Mouse (Mus musculus) liver, embryonic 11.5 days (tissue): ENCODE results near the gene Iqgap2. TPM values are rescaled to one million over a fixed set of nuclear protein-coding genes. Genes with fewer than 3 reads are reported as not detected.
A peak's percentile ranks its signal among the peaks of the same experiment; 100 is the strongest.

ENCODE experiments used
- ATAC-seq: fragments of 200-750 bp; cut with Nextera tagmentation; replicated peaks from 2 replicates; pipeline ENCODE4 v1.8.0; 2017; ENCODE audit warnings: moderate number of reproducible peaks, mild to moderate bottlenecking, moderate TSS enrichment, moderate library complexity; ENCODE audit not compliant: low FRiP score
- DNase-seq: peaks from one replicate; pipeline ENCODE4 v3.0.0-alpha.2; 2017; ENCODE audit warnings: low spot score
- H3K27ac ChIP-seq: fragments of 300-500 bp; sonication (generic); 2 replicates; pipeline ENCODE4 v1.5.1; 2014; ENCODE audit warnings: mild to moderate bottlenecking, low read depth, low read length, control low read depth
- H3K27me3 ChIP-seq: fragments of 300-500 bp; sonication (generic); replicated peaks from 2 replicates; pipeline ENCODE4 v1.6.1; 2014; ENCODE audit warnings: low read length, mixed read lengths; ENCODE audit not compliant: control insufficient read depth, insufficient read depth
- H3K36me3 ChIP-seq: fragments of 300-500 bp; sonication (generic); 2 replicates; pipeline ENCODE4 v1.6.1; 2014; ENCODE audit warnings: mild to moderate bottlenecking, low read length, moderate library complexity, mixed read lengths; ENCODE audit not compliant: control insufficient read depth, insufficient read depth
- H3K4me1 ChIP-seq: fragments of 300-500 bp; sonication (generic); replicated peaks from 2 replicates; pipeline ENCODE4 v1.6.1; 2014; ENCODE audit warnings: low read length, mixed read lengths; ENCODE audit not compliant: control insufficient read depth, insufficient read depth
- H3K4me2 ChIP-seq: fragments of 300-500 bp; sonication (generic); 2 replicates; pipeline ENCODE4 v1.6.1; 2014; ENCODE audit warnings: mild to moderate bottlenecking, control low read depth, moderate library complexity
- H3K4me3 ChIP-seq: fragments of 300-500 bp; sonication (generic); 2 replicates; pipeline ENCODE4 v1.5.1; 2014; ENCODE audit warnings: low read depth, low read length, control low read depth
- H3K9ac ChIP-seq: fragments of 300-500 bp; sonication (generic); 2 replicates; pipeline ENCODE4 v1.6.1; 2014; ENCODE audit warnings: low read depth, low read length, control low read depth
- H3K9me3 ChIP-seq: fragments of 300-500 bp; sonication (generic); 2 replicates; pipeline ENCODE4 v1.6.1; 2016; ENCODE audit warnings: low read length, inconsistent platforms, mixed read lengths; ENCODE audit not compliant: control insufficient read depth
- WGBS: fragments of 180-500 bp; shearing (Covaris S2); extraction: QIAGEN DNeasy Blood & Tissue Kit; methylation state at CpG from one replicate; pipeline ENCODE4 v1.1.7; 2014; 5-methylcytosine and 5-hydroxymethylcytosine counted together
- polyA plus RNA-seq: library from polyadenylated mRNA; unstranded; fragments of >200 nt; fragmentation: Nextera tagmentation; extraction: Ambion mirVana; gene quantifications from 2 replicates; pipeline ENCODE4 v1.2.1, GENCODE M21; 2014

Iqgap2 gene
- polyA plus RNA-seq, 1 experiment from 2014 or later = 17.1 TPM

- WGBS = 47% methylated on average over 1 of the region's 1 CpGs
- Histone ChIP-seq H3K9me3 (no peaks in the 10 kb centered on the region), H3K36me3 (no peaks in the 10 kb centered on the region), H3K27ac (peak overlapping the region; percentile 60), H3K9ac (no peak overlapping the region), H3K4me2 (peak overlapping the region; percentile 23; the same call in 1 of the 2 replicates), H3K4me3 (no peak overlapping the region), H3K4me1 (peaks cover 14% of the 10 kb centered on the region), H3K27me3 (no peaks in the 10 kb centered on the region)
- DNase-seq = peak; percentile 40
- ATAC-seq = peak; percentile 98
Measured at GRCm38 (mm10) chr13:95688576-95688975, 203.1 kb downstream of the Iqgap2 start.

- DNase-seq (no peak), ATAC-seq (no peak)
- Histone ChIP-seq H3K36me3 (peaks cover 8% of the 10 kb centered on the region; the same call in 1 of the 2 replicates), H3K4me2 (no peak overlapping the region), H3K9me3 (no peaks in the 10 kb centered on the region), H3K4me1 (peaks cover 10% of the 10 kb centered on the region), H3K27ac (no peak overlapping the region), H3K27me3 (no peaks in the 10 kb centered on the region), H3K9ac (no peak overlapping the region), H3K4me3 (no peak overlapping the region)
- 44% methylated on average over 5 of the region's 5 CpGs for WGBS
Measured at GRCm38 (mm10) chr13:95685736-95686135, 206.0 kb downstream of the Iqgap2 start.

DNA sequence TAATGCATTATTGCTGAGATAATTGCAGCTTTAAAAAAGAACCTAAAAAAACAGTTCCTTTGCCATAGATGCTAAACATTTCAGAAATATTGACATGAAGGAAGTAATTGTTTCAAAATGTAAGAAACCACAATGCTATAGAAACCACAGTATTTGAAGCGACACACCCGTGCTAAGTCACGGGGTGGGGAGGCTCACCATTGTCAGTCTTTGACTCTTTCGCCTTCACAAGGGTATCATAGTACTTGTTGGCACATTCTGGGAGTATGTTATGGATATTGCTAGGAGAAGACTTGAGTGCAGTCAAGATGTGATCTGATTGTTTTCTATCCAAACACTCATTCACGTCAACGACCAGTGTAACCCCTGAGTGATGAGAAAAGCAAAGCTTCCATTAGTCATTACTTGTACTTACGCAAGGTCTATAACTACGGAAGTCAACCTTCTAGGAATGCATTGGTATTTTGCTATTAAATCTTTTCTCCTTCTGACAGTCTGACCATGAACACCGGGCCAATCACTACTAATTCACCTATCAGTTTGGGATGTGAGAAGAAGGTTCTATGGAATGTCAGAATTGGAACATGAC, 207.0 kb downstream of the Iqgap2 start:
- ATAC-seq = no peak
- H3K36me3 ChIP-seq = peaks cover 8% of the 10 kb centered on the region; the same call in 1 of the 2 replicates
- no peak overlapping the region for H3K4me2 ChIP-seq
- WGBS = 86% methylated on average over 9 of the region's 9 CpGs
- H3K9ac ChIP-seq = no peak overlapping the region
- no peaks in the 10 kb centered on the region for H3K9me3 ChIP-seq
- H3K4me1 ChIP-seq = peaks cover 18% of the 10 kb centered on the region
- no peak overlapping the region for H3K4me3 ChIP-seq
- no peaks in the 10 kb centered on the region for H3K27me3 ChIP-seq
- no peak for DNase-seq
- H3K27ac ChIP-seq = no peak overlapping the region

DNA sequence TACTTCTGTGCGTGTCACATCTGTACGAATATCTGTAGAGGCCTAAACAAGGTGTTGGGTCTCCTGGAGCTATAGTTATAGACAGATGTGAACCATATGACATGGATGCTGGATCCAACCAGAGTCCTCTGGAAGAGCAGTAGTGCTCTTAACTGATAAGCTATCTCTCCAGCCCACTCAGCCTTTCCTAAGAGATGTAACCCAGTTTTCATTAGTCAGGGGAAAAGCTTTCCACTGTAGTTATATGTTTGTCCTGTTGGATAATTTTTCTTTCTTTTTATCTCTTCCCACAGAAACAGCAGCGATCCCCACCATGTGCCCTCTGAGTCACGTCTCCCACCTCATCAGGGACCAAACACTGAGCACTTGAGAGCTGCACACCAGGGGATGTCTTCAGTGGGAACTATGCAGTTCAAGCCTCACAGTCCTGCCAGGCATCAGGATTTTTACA, 212.2 kb downstream of the Iqgap2 start:
- peak overlapping the region; percentile 26 for H3K4me2 ChIP-seq
- H3K36me3 ChIP-seq = peaks cover 8% of the 10 kb centered on the region; the same call in 1 of the 2 replicates
- WGBS = 42% methylated on average over 4 of the region's 4 CpGs
- no peaks in the 10 kb centered on the region for H3K27me3 ChIP-seq
- no peak overlapping the region for H3K9ac ChIP-seq
- DNase-seq (no peak), ATAC-seq (peak; percentile 98)
- H3K27ac ChIP-seq = peak overlapping the region; percentile 75
- H3K4me1 ChIP-seq = peaks cover 18% of the 10 kb centered on the region
- H3K4me3 ChIP-seq = no peak overlapping the region
- no peaks in the 10 kb centered on the region for H3K9me3 ChIP-seq

DNA sequence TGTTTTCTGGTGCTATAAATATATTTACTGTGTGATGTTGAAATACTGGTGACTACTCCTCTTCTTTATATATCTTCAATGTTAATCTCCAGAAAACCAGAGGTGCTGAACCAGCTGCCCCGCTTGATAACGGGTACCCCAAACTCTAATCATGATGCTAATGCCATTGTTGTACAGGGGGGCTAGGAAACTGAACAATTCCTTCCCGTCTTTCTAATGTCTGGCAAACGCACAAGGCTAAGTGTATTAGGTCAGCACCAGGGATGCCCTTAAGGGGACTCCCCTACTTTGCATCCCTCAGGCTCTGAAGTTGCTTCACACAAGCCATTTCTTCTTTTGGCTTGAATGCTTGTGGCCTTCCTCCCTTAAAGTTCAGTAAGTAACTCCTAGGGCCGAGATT, 212.6 kb downstream of the Iqgap2 start:
- WGBS = 66% methylated on average over 5 of the region's 5 CpGs
- ATAC-seq (peak; percentile 63), DNase-seq (no peak)
- Histone ChIP-seq H3K9me3 (no peaks in the 10 kb centered on the region), H3K4me1 (peaks cover 18% of the 10 kb centered on the region), H3K27me3 (no peaks in the 10 kb centered on the region), H3K36me3 (peaks cover 8% of the 10 kb centered on the region; the same call in 1 of the 2 replicates), H3K4me3 (no peak overlapping the region), H3K9ac (no peak overlapping the region), H3K4me2 (0 out of 2 replicates have a peak overlapping the region, but pooled peaks have one; percentile 4), H3K27ac (peak overlapping the region; percentile 75)

DNA sequence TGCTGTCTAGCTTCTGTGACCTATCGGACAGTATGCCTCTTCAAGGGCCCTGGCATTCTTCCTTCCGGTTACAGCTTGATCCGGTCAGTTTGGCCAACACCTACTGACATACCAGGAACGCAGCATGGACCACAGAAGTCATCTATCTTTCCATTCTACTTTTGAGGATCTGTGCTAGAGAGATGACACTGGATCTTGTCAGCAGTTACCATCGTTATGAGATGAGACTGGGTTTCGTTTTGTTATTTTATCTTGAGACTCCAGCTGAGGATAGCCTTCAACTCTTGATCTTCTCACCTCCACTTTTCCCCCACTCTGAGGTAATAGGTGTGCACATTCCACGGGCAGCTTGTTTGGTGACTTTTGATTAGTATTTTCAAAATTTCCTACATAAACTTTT, 219.3 kb downstream of the Iqgap2 start:
- Histone ChIP-seq H3K36me3 (peaks cover 8% of the 10 kb centered on the region), H3K4me2 (peak overlapping the region; percentile 48), H3K9ac (peak overlapping the region; percentile 2; the same call in 1 of the 2 replicates), H3K4me3 (no peak overlapping the region; the same call in 1 of the 2 replicates), H3K27ac (peak overlapping the region; percentile 87), H3K27me3 (no peaks in the 10 kb centered on the region), H3K9me3 (peaks cover 3% of the 10 kb centered on the region), H3K4me1 (peaks cover 14% of the 10 kb centered on the region)
- WGBS = 53% methylated on average over 7 of the region's 7 CpGs
- DNase-seq (no peak), ATAC-seq (no peak; the same call in 1 of the 2 replicates)

DNA sequence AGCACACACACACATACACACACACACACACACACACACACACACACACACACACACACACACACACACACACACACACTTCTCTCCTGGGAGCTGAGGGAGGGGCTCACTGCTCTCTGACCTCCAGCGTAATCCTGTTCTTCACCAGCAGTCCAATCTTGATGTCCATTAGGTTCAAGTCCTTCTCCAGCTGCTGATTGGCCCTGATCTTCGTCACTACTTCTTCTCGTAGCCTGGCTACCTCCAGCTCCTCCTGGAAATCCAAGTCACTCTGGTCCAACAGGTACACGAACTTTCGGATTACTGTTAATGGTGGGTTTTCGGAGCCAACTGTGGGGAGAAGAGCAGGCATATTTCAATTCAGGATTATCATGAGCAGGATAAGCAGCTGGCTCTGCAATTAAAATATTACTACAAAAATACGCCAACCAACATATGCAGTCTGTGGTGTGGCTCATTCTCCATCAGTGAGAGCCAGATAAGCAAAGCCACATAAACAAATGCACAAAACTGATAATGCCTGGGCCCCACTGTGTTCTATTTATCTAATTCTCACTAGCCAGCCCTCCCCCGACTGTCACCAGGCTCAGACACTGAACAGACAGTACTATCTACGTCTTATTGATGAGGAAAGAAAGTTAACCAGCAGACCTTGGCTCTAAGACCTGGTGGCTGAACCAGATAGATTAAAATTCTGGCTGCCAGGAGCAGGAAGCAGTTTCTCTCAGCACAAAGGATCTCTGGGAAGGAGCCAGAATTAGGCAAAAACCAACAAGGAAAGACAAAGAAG, 220.4 kb downstream of the Iqgap2 start:
- Histone ChIP-seq H3K9ac (peak overlapping the region; percentile 30; the same call in 1 of the 2 replicates), H3K27me3 (no peaks in the 10 kb centered on the region), H3K4me2 (peak overlapping the region; percentile 58), H3K9me3 (peaks cover 3% of the 10 kb centered on the region), H3K27ac (peak overlapping the region; percentile 87), H3K4me1 (peaks cover 14% of the 10 kb centered on the region), H3K36me3 (peaks cover 8% of the 10 kb centered on the region), H3K4me3 (peak overlapping the region; percentile 29)
- 30% methylated on average over 9 of the region's 9 CpGs for WGBS
- ATAC-seq (peak; percentile 98), DNase-seq (peak; percentile 62)

GRCm38 (mm10) chr13:95670534-95670933, 221.2 kb downstream of the Iqgap2 start:
- WGBS = 63% methylated on average over 5 of the region's 5 CpGs
- peak overlapping the region; percentile 87 for H3K27ac ChIP-seq
- peak overlapping the region; percentile 29; the same call in 1 of the 2 replicates for H3K4me3 ChIP-seq
- no peaks in the 10 kb centered on the region for H3K27me3 ChIP-seq
- H3K9ac ChIP-seq = no peak overlapping the region
- DNase-seq (no peak), ATAC-seq (no peak; the same call in 1 of the 2 replicates)
- peaks cover 8% of the 10 kb centered on the region for H3K36me3 ChIP-seq
- H3K4me1 ChIP-seq = peaks cover 14% of the 10 kb centered on the region
- H3K9me3 ChIP-seq = peaks cover 3% of the 10 kb centered on the region
- H3K4me2 ChIP-seq = peak overlapping the region; percentile 58
